Mouse (Mus musculus) lung, postnatal 25 days (tissue): ENCODE results near the gene Rgcc.
A peak's percentile ranks its signal among the peaks of the same experiment; 100 is the strongest.

ENCODE experiments used
- DNase-seq: peaks from one replicate; pipeline ENCODE4 v3.0.0; 2022; ENCODE audit warnings: low spot score

Rgcc gene

DNA sequence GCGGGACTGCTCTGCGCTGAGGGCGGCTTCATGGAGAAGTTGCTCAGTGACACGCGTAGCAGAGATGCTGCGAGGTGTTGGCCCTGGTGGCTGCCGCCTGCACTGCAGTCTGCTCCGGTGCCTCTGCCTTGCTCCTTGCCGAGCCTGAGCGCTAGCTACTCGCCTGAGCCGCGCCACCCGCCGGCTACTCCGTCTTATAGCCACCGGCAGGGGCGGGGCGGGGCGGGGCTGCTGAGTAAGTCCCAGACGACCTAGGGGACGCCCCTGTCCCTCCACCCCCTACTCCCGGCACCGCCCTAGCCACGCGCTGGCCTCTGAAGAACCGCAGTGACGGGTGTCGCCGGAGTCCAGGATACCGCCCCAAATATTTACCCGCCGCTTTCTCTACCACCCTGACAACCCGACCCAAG is at the start of gene Rgcc:
Rgcc (minus strand) TSS at position 180 of the 410 bp plus-strand sequence.
- DNase-seq, result peak; percentile 98

DNA sequence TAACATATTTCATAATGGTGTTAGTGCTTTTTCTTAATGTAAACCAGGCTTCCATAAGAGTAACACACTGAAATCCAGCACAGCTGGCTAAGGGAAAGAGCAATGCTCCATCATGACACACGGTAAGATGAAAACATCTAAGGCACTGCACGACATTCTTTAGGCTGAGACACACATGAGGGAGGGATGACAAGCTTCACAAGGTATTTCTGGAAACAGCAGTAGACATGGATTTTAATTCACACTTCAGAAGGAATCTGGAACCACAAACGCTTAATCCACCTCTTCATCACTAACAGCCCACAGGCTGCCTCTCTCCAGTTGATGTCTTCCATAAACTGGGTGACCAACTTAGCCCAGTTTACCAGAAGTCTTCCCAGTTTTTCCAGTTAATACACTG is 44.9 kb upstream of the Rgcc start:
- no peak for DNase-seq

DNA sequence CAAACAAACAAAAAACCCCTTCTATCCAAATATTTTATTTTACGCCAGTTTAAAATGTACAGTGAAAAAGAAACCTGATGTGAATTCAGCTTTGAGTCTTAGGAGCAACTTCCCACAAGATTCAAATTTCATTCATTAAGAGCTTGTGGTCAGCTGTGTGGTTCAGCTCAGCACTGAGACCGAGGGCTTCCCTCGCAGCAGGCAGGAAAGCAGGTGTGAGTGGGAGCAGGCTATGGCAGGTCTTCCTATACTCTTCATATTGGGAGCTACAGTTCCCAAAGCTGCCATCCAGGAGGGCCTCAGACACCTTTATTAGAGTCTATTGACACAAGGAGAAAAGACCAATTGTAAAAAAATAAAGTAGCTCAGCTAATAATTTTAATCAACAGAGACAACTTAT is 34.2 kb upstream of the Rgcc start:
- no peak for DNase-seq

DNA sequence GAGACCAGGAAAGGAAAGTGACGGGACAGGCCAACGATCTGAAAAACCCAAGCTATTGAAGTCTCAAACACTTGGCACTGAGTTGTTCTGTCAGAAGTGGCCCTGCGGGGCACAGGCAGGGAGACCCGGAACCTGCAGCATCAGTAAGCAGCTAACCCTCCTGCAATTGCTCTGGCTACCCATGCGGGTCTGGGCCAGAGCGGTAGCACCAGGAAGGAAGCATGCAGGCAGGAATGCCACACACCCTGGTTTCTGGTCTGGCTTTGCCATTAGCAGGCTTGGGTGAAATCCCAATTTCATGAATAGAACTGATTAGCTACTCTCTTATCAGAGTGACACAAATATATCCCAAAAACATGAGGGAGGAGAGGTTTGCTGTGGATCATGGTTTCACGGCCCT is 30.5 kb upstream of the Rgcc start:
- no peak for DNase-seq

DNA sequence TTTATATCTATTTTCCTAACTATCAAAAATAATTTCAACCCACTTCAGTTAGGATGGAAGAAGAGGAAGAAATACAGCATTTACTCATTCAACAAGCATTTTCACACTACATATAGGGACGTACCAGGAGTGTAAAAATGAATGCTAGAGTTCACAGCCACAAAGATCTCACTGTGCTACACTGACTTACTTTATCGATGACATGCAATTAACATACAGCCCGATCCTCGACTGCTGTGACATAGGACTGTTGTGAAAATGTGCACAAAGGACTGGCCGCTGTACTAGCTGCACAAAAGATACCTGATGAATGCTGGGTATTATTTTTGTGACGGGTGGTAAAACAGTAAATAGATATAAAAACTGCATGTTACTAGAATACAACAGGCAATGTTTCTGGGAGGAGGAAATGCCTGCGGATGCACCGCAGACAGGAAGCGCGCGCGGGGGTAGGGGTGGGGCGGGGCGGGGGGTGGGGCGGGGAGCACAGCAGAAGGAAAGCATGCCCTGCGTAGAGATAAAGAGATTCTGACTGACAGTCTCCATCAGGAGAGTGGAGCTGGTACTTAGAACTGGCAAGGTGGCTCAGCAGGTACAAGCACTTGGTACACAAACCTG is 29.6 kb upstream of the Rgcc start:
- DNase-seq, result no peak

DNA sequence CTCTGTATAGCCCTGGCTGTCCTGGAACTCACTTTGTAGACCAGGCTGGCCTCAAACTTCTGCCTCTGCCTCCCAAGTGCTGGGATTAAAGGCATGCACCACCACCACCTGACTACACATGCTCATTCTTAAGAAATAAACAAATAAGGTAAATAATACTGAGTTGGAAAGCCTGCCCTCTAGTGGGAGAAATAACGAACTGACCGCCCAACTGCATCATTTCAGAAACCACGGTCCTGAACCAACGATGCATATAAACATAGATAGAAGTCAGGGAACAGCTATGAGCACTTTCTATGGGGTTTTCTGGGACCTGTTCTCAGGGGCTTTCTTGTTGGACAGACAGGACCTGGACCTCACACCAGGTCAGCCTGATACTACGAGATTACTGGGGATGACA is 25.6 kb upstream of the Rgcc start:
- DNase-seq, result peak; percentile 47

DNA sequence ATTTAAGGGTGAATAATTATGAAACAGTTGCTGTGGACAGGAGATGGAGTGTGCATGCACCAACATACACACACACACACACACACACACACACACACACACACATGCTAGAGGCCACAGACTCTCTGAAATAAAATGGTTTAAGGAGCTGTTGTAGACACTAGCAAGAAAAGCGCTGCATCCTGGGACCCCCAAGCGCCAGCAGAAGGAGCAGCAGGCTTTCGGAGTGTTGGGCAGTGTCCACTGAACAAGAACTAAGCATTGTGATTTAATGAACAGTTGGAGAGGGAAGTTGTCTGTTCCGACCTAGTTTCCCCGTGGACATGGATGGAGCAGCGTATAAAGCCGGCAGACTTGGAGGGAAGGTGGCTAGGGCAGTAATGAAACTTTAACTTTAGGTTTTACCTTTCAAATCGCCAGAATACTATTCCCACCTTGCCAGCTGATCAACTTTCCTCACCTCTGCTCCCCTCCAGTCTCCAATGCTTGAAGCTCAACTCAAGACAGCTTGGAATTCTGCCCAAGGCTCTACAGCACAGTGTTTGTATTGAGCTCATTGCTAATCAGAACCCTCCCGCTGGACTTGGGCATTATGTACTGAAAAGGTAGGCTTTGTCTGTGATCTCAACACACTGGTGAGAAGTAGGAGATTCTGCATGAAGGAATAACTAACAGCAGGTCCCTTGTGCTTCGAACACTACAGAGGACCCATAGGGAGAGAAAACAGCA is 22.8 kb upstream of the Rgcc start:
- DNase-seq, result no peak

DNA sequence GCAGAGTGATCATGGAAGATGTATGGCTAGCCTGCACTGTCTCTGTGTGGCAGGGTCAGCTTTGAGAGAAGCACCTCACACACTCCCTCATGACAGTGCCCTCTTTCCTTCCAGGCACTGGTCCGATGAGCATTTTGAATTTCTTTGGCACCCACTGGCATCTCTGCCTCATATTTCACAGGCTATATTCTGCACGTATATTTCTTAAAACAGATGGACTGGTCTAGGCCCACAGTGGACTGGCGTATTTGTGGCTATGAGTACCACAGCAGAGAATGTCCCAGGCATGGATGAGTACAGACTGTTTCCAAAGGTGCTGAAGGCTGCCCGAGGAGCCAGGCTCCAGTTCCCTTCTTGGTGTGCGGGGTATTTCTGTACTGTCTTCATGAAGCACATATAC is 20.4 kb upstream of the Rgcc start:
- no peak for DNase-seq

DNA sequence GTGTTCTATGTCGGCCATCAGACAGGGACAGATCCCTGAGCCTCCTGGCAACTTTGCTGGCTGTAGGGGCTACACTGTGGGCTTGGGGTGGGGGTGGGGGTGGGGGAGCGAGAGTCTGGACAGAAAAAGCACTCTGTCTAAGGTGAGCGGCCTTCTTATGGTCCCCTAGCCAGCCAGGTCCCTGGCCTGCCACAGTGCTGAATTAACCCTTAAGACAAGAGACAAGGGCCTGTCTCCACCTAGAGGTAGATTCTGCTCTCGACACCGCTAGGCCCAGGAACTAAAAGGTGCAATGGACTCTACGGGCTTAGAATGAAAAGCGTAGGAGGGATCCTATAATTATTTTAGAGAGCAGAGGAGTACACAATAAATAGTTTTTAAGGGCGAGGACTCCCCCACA is 19.7 kb upstream of the Rgcc start:
- peak; percentile 36 for DNase-seq

DNA sequence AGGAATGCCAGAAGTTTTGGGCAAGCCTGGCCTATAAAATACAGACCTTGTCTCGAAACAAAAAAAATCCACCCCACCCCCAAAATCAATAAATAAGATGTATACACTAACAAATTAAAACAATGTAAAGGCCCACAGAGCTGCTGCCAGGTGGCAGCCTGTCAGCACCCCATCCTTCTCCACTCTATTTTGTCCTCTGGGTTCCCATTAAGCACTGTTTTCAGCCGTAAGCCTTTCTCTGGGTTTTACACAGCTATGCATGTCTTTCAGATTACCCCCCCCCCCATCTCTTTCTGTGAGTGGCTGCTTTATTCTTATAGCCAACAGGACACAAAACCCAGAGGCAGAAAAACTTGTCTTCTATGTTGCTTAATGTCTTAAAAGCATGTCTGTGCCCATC is 16.2 kb upstream of the Rgcc start:
- no peak for DNase-seq

DNA sequence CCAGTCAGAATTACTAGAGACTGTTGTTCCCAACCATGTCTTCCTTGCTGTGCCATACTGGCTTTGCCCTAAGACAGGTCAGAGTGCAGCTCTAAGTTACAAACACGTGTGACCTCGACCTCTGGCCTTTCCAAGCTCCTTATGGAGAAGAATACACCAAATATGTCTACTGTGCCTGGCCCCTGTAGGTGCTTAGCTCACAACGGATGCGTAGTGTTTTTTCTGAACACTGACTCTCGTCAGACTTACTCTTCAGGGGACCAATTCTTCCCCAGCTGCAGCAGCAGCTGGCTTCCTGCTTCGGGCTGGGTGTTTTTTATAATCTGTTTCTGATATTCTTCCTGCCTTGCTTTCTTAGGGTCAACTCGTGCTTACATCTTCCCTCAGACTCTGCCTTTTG is 14.4 kb upstream of the Rgcc start:
- no peak for DNase-seq

DNA sequence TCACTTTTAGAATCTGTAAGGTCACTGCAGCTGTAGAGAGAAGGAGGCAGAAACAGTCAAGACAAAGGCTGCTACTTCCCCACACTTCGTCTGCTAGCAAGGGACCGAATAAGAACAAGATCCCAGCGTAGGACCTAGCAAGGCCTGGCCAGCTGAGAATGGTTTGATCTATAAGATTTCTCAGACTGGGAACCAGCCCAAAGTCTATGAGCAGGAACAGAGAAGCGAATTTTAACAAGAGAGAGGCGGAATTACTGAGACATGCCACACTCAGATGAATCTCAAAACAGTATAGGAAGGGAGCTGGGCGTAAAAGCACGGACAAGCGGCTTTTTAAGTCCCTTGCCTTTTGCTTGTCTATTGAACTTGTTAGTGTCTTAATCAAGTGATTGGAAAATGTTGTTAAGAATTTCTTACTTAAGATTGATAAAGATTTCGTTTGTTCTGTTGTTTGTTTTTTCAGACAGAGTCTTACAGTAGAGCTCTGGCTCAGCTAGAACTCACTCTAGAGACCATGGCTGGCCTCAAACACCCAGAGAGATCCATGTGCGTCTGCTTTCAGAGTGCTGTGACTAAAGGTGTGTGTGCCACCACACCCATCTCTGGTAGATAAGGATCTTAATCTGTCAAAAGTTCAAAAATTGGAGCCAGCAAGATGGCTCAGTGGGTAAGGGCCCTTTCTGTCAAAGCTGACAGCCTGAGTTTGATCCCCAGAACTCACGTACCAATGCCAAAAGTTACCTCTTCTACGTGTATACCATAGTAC is 13.0 kb upstream of the Rgcc start:
- DNase-seq, result no peak

DNA sequence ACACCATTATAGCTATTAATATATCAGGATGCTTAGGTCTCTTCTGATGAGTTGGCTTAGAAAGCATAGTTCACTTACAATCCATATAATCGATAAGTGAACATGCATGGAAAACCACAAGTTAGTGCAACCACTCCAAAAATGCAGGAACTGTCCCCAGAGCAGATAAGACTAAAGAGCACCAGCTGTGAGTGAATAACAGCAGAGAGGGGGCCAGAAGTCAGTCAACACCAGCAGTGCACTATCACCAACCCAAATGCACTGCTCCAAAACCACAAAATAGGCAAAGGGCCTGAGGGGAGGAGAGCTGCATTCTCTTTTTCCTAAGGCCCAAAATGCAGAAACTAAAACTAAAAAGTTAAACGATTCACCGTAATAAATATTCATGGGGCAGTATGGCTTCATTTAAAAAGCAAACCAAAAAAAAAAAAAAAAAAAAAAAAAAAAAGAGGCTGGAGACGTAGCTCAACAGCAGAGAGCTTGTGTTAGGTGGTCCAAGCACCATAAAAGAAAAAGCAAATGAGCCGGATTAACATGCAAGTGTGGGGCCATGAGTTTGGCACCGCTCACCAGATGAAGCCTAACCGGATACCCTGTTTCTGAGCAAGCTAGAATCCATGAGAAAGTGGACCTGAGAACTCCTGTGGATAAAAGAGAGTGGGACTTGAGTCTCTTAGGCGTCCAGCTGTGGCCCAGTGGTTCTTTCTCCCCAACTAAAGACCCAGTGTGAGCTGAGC is 12.2 kb upstream of the Rgcc start:
- no peak for DNase-seq

DNA sequence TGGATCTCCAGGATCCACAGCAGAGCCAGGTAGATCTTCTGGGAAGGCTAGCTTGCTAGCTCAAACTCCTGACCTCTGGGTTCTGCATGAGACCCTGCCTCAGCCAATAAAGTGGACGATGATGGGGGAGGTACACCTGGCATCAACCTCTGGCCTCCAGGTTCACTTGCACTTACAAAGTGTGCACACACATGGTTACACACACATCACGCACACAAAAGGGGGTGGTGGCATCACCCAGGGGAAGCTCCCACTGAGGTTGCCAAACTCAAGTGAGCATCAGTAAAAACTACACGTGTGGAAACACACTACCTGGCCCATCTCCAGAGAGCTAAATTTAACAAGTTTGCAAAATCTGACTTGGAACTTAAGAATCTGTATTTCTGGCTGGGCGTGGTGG is 11.3 kb upstream of the Rgcc start:
- no peak for DNase-seq

DNA sequence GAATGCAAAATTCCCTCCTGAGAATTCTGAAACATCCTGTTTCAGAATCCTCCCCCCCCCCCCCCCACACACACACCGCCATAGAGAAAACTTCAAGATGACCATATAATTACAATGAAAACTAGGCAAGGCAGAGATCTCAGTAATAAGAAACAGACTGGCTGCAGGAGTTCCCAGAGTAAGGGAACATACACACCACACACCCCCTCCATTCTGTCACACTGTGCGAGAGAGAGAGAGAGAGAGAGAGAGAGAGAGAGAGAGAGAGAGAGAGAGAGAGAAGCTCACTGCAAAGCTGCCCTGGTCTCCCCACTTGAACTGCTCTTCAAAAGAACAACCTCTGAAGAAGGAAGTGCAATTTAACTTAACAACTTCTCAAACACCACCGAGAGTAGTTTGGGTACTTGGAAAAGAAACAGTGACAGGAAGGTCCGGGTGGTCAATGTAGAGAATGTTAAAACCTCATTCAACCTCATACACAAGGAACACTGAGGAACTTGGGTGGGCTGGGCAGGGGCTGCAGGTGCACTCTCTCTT is 10.5 kb upstream of the Rgcc start:
- no peak for DNase-seq

DNA sequence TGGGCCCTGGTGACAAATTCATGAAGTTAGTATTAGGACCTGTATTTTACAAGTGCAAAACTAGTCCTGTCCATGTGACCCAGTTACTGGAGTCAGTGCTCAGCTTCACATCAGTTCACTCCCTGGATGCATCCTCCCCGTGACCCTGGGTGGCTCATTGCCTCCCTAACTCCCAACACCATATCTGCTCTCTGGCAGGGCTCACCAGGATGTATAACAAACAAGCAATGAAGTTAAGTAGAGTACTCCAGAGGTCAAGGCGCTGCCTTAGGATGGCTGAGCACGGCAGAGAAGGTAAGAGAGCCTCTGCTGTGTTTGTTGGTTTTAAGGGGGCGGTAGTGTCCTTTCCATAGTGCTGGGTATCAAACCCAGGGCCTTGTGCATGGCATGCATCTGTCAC is 7.7 kb upstream of the Rgcc start:
- no peak for DNase-seq

DNA sequence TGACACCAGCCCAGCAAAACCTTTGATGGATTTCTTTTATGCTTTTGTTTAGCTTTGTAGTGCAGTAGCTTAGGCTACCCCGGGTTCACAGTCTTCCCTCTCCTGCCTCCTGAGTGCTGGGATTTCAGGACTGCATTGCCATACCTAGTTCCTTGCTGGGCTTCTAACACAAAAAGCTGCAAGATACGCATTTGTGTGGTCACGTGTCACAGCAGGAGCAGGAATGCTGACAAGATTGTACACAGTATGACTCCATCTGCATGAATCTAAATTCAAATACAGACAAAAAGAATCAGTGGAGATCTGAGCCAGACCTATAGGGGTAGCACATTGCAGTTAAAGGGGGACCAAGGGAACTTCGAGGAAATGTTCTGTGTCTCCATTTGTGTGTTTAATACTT is 6.9 kb upstream of the Rgcc start:
- no peak for DNase-seq

DNA sequence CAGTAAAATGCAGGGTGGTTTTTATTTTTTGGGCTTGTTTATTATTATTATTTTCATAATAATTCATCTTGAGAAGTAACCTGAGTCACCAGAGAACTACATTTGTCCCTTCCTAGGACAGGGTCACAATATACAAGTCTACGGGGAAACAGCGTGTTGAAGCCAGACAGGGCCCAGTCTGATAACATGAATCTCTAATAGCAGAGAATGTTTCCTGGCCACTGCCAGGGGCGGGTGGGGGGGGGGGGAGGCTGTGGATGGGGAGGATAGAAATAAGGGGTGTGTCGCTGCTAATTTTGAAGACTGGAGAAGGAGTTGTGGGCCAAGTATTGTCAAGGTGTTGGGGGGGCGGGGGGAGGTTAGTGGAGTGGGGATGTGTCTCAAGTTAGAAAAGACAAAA is 6.5 kb upstream of the Rgcc start:
- no peak for DNase-seq

DNA sequence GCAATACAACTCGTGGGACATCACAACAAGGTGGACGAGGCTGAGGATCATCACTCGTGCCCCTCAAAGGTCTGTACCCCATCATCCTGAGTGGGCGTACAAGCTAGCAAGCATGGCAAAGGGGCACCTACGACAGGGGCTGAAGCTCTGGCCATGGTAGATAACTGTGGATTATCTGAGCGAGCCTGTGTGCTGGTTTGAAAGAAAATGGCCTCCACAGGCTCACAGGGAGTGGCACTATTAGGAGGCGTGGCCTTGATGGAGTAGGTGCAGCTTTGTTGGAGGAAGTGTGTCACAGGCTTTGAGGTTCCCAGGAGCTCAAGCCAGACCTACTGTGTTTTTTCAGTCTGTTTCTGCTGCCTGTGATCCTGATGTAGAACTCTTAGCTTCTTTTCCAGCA is 5.7 kb upstream of the Rgcc start:
- DNase-seq, result no peak

DNA sequence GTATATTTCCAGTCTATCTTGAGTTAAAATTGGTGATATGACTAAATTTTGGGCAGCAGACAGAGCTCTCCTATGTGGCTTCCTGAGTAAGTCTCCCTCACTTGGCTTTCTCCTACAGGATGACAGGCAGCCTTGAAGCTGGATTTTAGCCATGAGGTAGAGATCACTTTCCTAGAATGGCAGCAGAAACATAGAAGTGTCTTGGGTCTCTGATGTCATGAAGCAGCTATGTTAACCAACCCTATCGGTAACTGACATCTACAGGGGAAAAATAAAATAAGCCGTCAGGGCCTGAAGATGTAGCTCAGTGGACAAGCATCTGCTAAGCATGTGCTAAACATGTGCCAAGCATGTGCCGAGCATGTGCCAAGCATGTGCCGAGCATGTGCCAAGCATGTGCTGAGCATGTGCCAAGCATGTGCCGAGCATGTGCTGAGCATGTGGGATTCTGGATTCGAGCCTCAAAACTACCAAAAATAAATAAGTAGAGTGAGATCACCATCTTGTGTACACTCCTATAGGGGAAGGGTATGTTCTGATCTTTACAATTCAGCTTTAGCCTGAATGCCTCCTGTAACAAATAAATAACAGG is 3.5 kb upstream of the Rgcc start:
- DNase-seq, result no peak

DNA sequence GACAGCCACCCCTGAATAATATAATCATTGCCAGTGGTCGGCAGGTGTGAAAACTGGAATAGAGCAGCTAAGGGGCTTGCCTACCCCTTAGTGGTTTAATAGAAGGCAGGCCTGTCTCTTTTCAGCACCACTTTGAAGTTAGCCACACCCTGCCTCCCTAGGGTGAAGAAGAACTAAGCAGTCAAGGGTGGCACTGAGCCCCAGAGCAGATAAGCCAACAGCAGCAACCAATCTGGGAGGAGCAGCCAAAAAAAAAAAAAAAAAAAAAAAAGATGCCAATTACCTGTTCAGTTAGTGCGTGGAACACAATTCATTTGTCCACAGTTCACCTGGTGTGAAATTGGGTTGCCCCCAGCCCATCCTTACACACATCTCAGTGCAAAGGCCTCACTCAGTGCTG is 1.7 kb upstream of the Rgcc start:
- no peak for DNase-seq
